Mouse (Mus musculus) urinary bladder, postnatal 25 days (tissue): ENCODE results near the gene Tpk1.

ENCODE experiments used
- DNase-seq: peaks from one replicate; pipeline ENCODE4 v3.0.0; 2022; ENCODE audit warnings: low spot score

Tpk1 gene

GRCm38 (mm10) chr6:43435987-43436541, 230.0 kb downstream of the Tpk1 start:
- DNase-seq = no peak

- DNase-seq = no peak
Measured at GRCm38 (mm10) chr6:43434365-43434764, 231.7 kb downstream of the Tpk1 start.

- no peak for DNase-seq
Measured at GRCm38 (mm10) chr6:43424978-43425377, 241.1 kb downstream of the Tpk1 start.

GRCm38 (mm10) chr6:43420358-43420979, 245.6 kb downstream of the Tpk1 start:
- DNase-seq = no peak

GRCm38 (mm10) chr6:43408949-43409348, 257.1 kb downstream of the Tpk1 start:
- DNase-seq = no peak

- no peak for DNase-seq
Measured at GRCm38 (mm10) chr6:43403076-43403475, 263.0 kb downstream of the Tpk1 start.

GRCm38 (mm10) chr6:43402219-43402997, 263.7 kb downstream of the Tpk1 start:
- no peak for DNase-seq

GRCm38 (mm10) chr6:43396426-43396825, 269.7 kb downstream of the Tpk1 start:
- DNase-seq = no peak

GRCm38 (mm10) chr6:43395538-43395937, 270.5 kb downstream of the Tpk1 start:
- no peak for DNase-seq

GRCm38 (mm10) chr6:43391358-43391757, 274.7 kb downstream of the Tpk1 start:
- DNase-seq = no peak

GRCm38 (mm10) chr6:43387273-43387672, 278.8 kb downstream of the Tpk1 start:
- DNase-seq = no peak

- no peak for DNase-seq
Measured at GRCm38 (mm10) chr6:43384841-43385240, 281.2 kb downstream of the Tpk1 start.

GRCm38 (mm10) chr6:43384304-43384703, 281.8 kb downstream of the Tpk1 start:
- no peak for DNase-seq

- no peak for DNase-seq
Measured at GRCm38 (mm10) chr6:43382750-43383149, 283.3 kb downstream of the Tpk1 start.

GRCm38 (mm10) chr6:43382284-43382683, 283.8 kb downstream of the Tpk1 start:
- DNase-seq = no peak

GRCm38 (mm10) chr6:43373206-43373605, 292.9 kb downstream of the Tpk1 start:
- no peak for DNase-seq

- DNase-seq = no peak
Measured at GRCm38 (mm10) chr6:43367434-43367945, 298.6 kb downstream of the Tpk1 start.

GRCm38 (mm10) chr6:43366952-43367351, 299.1 kb downstream of the Tpk1 start:
- DNase-seq = no peak

GRCm38 (mm10) chr6:43363917-43364316, 302.2 kb downstream of the Tpk1 start:
- no peak for DNase-seq

GRCm38 (mm10) chr6:43363291-43363820, 302.7 kb downstream of the Tpk1 start:
- no peak for DNase-seq

GRCm38 (mm10) chr6:43361248-43361647, 304.8 kb downstream of the Tpk1 start:
- no peak for DNase-seq

GRCm38 (mm10) chr6:43360214-43360613, 305.9 kb downstream of the Tpk1 start:
- no peak for DNase-seq
